Mouse (Mus musculus): ENCODE results near the gene Rasgef1b. TPM values are rescaled to one million over a fixed set of nuclear protein-coding genes. Genes with fewer than 3 reads are reported as not detected.

Gene Rasgef1b
- polyA plus RNA-seq, 1 experiment from 2014 or later: 13.3 TPM

GRCm38 (mm10) chr5:99493861-99494260 lies 235.0 kb downstream of the Rasgef1b start:
- no peaks in the 10 kb centered on the region for H3K27me3 ChIP-seq (replicated peaks; ENCODE audit: control insufficient read depth, insufficient read depth, low read length)
- no peak for ATAC-seq (replicated peaks; ENCODE audit: low FRiP score)
- no peak overlapping the region for H3K27ac ChIP-seq (ENCODE audit: low read depth, low read length)
- no peak for DNase-seq (ENCODE audit: low spot score)
- no peaks in the 10 kb centered on the region for H3K36me3 ChIP-seq (ENCODE audit: control insufficient read depth, insufficient read depth, low read length)
- no peak overlapping the region for H3K9ac ChIP-seq (ENCODE audit: low read depth, low read length)
- 25% methylated on average over 9 of the region's 9 CpGs for WGBS
- H3K9me3 ChIP-seq (ENCODE audit: control insufficient read depth, low read length): no peaks in the 10 kb centered on the region
- no peaks in the 10 kb centered on the region; the same call in 1 of the 2 replicates for H3K4me1 ChIP-seq (replicated peaks; ENCODE audit: control insufficient read depth, insufficient read depth, low read length)
- no peak overlapping the region for H3K4me3 ChIP-seq (ENCODE audit: low read depth, low read length)
- no peak overlapping the region for H3K4me2 ChIP-seq

- no peak overlapping the region for H3K4me3 ChIP-seq (ENCODE audit: low read depth, low read length)
- H3K27me3 ChIP-seq (replicated peaks; ENCODE audit: control insufficient read depth, insufficient read depth, low read length): no peaks in the 10 kb centered on the region
- H3K4me1 ChIP-seq (replicated peaks; ENCODE audit: control insufficient read depth, insufficient read depth, low read length): no peaks in the 10 kb centered on the region; the same call in 1 of the 2 replicates
- no peak overlapping the region for H3K4me2 ChIP-seq
- WGBS: 84% methylated on average over 3 of the region's 3 CpGs
- ATAC-seq (replicated peaks; ENCODE audit: low FRiP score) (no peak), DNase-seq (ENCODE audit: low spot score) (no peak)
- no peak overlapping the region for H3K27ac ChIP-seq (ENCODE audit: low read depth, low read length)
- H3K36me3 ChIP-seq (ENCODE audit: control insufficient read depth, insufficient read depth, low read length): no peaks in the 10 kb centered on the region
- H3K9me3 ChIP-seq (ENCODE audit: control insufficient read depth, low read length): no peaks in the 10 kb centered on the region
- H3K9ac ChIP-seq (ENCODE audit: low read depth, low read length): no peak overlapping the region
Measured at GRCm38 (mm10) chr5:99493017-99493416, 235.8 kb downstream of the Rasgef1b start.

GRCm38 (mm10) chr5:99488479-99489158 lies 240.2 kb downstream of the Rasgef1b start:
- Histone ChIP-seq H3K27ac (ENCODE audit: low read depth, low read length) (no peak overlapping the region), H3K4me1 (replicated peaks; ENCODE audit: control insufficient read depth, insufficient read depth, low read length) (no peaks in the 10 kb centered on the region; the same call in 1 of the 2 replicates), H3K9me3 (ENCODE audit: control insufficient read depth, low read length) (no peaks in the 10 kb centered on the region), H3K4me3 (ENCODE audit: low read depth, low read length) (no peak overlapping the region), H3K36me3 (ENCODE audit: control insufficient read depth, insufficient read depth, low read length) (no peaks in the 10 kb centered on the region), H3K27me3 (replicated peaks; ENCODE audit: control insufficient read depth, insufficient read depth, low read length) (no peaks in the 10 kb centered on the region), H3K4me2 (no peak overlapping the region), H3K9ac (ENCODE audit: low read depth, low read length) (no peak overlapping the region)
- 60% methylated on average over 6 of the region's 6 CpGs for WGBS
- no peak for ATAC-seq (replicated peaks; ENCODE audit: low FRiP score)
- no peak for DNase-seq (ENCODE audit: low spot score)

- no peak for DNase-seq (ENCODE audit: low spot score)
- WGBS: 81% methylated on average over 5 of the region's 5 CpGs
- H3K4me3 ChIP-seq (ENCODE audit: low read depth, low read length): no peak overlapping the region
Measured at GRCm38 (mm10) chr5:99487009-99487858, 241.6 kb downstream of the Rasgef1b start.

GRCm38 (mm10) chr5:99483162-99483561 lies 245.7 kb downstream of the Rasgef1b start:
- ATAC-seq (replicated peaks; ENCODE audit: low FRiP score) (no peak), DNase-seq (ENCODE audit: low spot score) (no peak)
- no peak overlapping the region for H3K4me3 ChIP-seq (ENCODE audit: low read depth, low read length)
- no peak overlapping the region for H3K9ac ChIP-seq (ENCODE audit: low read depth, low read length)
- H3K27ac ChIP-seq (ENCODE audit: low read depth, low read length): no peak overlapping the region
- no peak overlapping the region for H3K4me2 ChIP-seq
- no peaks in the 10 kb centered on the region for H3K27me3 ChIP-seq (replicated peaks; ENCODE audit: control insufficient read depth, insufficient read depth, low read length)
- H3K36me3 ChIP-seq (ENCODE audit: control insufficient read depth, insufficient read depth, low read length): no peaks in the 10 kb centered on the region
- peaks cover 15% of the 10 kb centered on the region for H3K4me1 ChIP-seq (replicated peaks; ENCODE audit: control insufficient read depth, insufficient read depth, low read length)
- H3K9me3 ChIP-seq (ENCODE audit: control insufficient read depth, low read length): no peaks in the 10 kb centered on the region
- 85% methylated on average over 5 of the region's 5 CpGs for WGBS

More at GRCm38 (mm10) chr5:99487009-99487858, 241.6 kb downstream of the Rasgef1b start:
- Histone ChIP-seq H3K27me3 (replicated peaks; ENCODE audit: control insufficient read depth, insufficient read depth, low read length) (no peaks in the 10 kb centered on the region), H3K9me3 (ENCODE audit: control insufficient read depth, low read length) (no peaks in the 10 kb centered on the region), H3K4me2 (no peak overlapping the region), H3K27ac (ENCODE audit: low read depth, low read length) (no peak overlapping the region), H3K4me1 (replicated peaks; ENCODE audit: control insufficient read depth, insufficient read depth, low read length) (no peaks in the 10 kb centered on the region), H3K9ac (ENCODE audit: low read depth, low read length) (no peak overlapping the region), H3K36me3 (ENCODE audit: control insufficient read depth, insufficient read depth, low read length) (no peaks in the 10 kb centered on the region)
- no peak for ATAC-seq (replicated peaks; ENCODE audit: low FRiP score)

- 63% methylated on average over 6 of the region's 6 CpGs for WGBS
- no peaks in the 10 kb centered on the region for H3K9me3 ChIP-seq (ENCODE audit: control insufficient read depth, low read length)
- H3K4me3 ChIP-seq (ENCODE audit: low read depth, low read length): no peak overlapping the region
- no peak for DNase-seq (ENCODE audit: low spot score)
- no peak overlapping the region for H3K9ac ChIP-seq (ENCODE audit: low read depth, low read length)
- no peaks in the 10 kb centered on the region for H3K27me3 ChIP-seq (replicated peaks; ENCODE audit: control insufficient read depth, insufficient read depth, low read length)
- H3K4me1 ChIP-seq (replicated peaks; ENCODE audit: control insufficient read depth, insufficient read depth, low read length): peaks cover 15% of the 10 kb centered on the region
- no peaks in the 10 kb centered on the region for H3K36me3 ChIP-seq (ENCODE audit: control insufficient read depth, insufficient read depth, low read length)
- ATAC-seq (replicated peaks; ENCODE audit: low FRiP score): peak; percentile 69
- H3K27ac ChIP-seq (ENCODE audit: low read depth, low read length): no peak overlapping the region
- H3K4me2 ChIP-seq: no peak overlapping the region
Measured at GRCm38 (mm10) chr5:99482524-99482923, 246.3 kb downstream of the Rasgef1b start.

GRCm38 (mm10) chr5:99482016-99482415 lies 246.8 kb downstream of the Rasgef1b start:
- WGBS: 77% methylated on average over 7 of the region's 7 CpGs
- peaks cover 16% of the 10 kb centered on the region for H3K4me1 ChIP-seq (replicated peaks; ENCODE audit: control insufficient read depth, insufficient read depth, low read length)
- H3K9me3 ChIP-seq (ENCODE audit: control insufficient read depth, low read length): no peaks in the 10 kb centered on the region
- no peak overlapping the region for H3K9ac ChIP-seq (ENCODE audit: low read depth, low read length)
- H3K4me2 ChIP-seq: no peak overlapping the region
- H3K36me3 ChIP-seq (ENCODE audit: control insufficient read depth, insufficient read depth, low read length): no peaks in the 10 kb centered on the region
- no peak overlapping the region for H3K27ac ChIP-seq (ENCODE audit: low read depth, low read length)
- ATAC-seq (replicated peaks; ENCODE audit: low FRiP score) (no peak), DNase-seq (ENCODE audit: low spot score) (no peak)
- H3K4me3 ChIP-seq (ENCODE audit: low read depth, low read length): no peak overlapping the region
- H3K27me3 ChIP-seq (replicated peaks; ENCODE audit: control insufficient read depth, insufficient read depth, low read length): no peaks in the 10 kb centered on the region

- no peak overlapping the region for H3K9ac ChIP-seq (ENCODE audit: low read depth, low read length)
- H3K4me1 ChIP-seq (replicated peaks; ENCODE audit: control insufficient read depth, insufficient read depth, low read length): peaks cover 21% of the 10 kb centered on the region
- H3K27ac ChIP-seq (ENCODE audit: low read depth, low read length): no peak overlapping the region
- H3K4me3 ChIP-seq (ENCODE audit: low read depth, low read length): no peak overlapping the region
- H3K4me2 ChIP-seq: peak overlapping the region; percentile 60
- H3K9me3 ChIP-seq (ENCODE audit: control insufficient read depth, low read length): no peaks in the 10 kb centered on the region
- no peak for DNase-seq (ENCODE audit: low spot score)
- WGBS: 67% methylated on average over 6 of the region's 6 CpGs
- no peaks in the 10 kb centered on the region for H3K36me3 ChIP-seq (ENCODE audit: control insufficient read depth, insufficient read depth, low read length)
- ATAC-seq (replicated peaks; ENCODE audit: low FRiP score): no peak
- H3K27me3 ChIP-seq (replicated peaks; ENCODE audit: control insufficient read depth, insufficient read depth, low read length): no peaks in the 10 kb centered on the region
Measured at GRCm38 (mm10) chr5:99480078-99481031, 248.5 kb downstream of the Rasgef1b start.

Measured in liver, embryonic 11.5 days (tissue).